Mouse (Mus musculus): ENCODE results near the gene Tmem81.

Gene Tmem81

GRCm38 (mm10) chr1:132519734-132520133 is 13.7 kb downstream of the Tmem81 start:
- DNase-seq (ENCODE audit: low read depth, low spot score), result no peak

DNA sequence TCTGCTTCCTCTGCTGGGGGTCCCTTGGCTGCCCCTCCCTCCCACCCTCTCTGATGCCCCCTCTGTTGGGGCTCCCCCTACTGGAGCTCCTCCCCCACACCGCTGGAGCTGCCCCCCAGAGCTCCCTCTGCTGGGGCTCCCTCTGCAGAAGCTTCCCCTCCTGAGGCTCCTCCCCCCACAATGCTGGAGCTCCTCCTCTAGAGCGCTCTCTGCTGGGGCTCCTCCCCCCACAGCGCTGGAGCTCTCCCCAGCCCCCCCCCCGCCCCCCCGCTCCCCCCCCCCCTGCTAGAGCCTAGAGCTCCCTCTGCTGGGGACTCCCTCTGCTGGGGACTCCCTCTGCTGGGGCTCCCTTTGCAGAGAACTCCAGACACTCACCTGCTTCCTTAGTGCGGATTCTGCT is 14.7 kb downstream of the Tmem81 start:
- DNase-seq (ENCODE audit: low read depth, low spot score), result peak; percentile 56

GRCm38 (mm10) chr1:132523048-132523447 is 17.0 kb downstream of the Tmem81 start:
- no peak for DNase-seq (ENCODE audit: low read depth, low spot score)

GRCm38 (mm10) chr1:132523920-132524319 is 17.9 kb downstream of the Tmem81 start:
- DNase-seq (ENCODE audit: low read depth, low spot score), result peak; percentile 63

DNA sequence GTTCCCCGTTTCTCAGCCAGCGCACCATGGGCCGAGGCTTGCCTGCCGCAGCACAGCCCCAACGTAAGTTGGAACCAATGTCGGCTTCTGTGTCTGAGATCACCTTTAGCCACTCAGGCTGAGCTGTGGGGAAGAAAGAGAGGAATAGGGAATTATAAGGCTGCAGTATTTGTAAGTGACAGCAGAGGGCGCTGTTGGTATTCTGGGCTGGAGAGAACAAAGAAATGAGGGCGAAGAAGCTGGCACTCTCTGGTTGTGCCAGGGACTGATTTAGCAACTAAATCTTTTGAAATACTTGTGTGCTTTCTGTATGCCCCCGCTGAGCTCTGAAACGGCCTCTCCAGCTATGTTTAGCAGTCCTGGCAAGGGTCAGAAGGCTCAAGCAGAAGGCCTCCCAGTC is 19.8 kb downstream of the Tmem81 start:
- DNase-seq (ENCODE audit: low read depth, low spot score), result peak; percentile 58

- no peak for DNase-seq (ENCODE audit: low read depth, low spot score)
These were observed 22.0 kb downstream of the Tmem81 start for GRCm38 (mm10) chr1:132528071-132528470.

GRCm38 (mm10) chr1:132528647-132529334 is 22.8 kb downstream of the Tmem81 start:
- DNase-seq (ENCODE audit: low read depth, low spot score), result no peak

DNA sequence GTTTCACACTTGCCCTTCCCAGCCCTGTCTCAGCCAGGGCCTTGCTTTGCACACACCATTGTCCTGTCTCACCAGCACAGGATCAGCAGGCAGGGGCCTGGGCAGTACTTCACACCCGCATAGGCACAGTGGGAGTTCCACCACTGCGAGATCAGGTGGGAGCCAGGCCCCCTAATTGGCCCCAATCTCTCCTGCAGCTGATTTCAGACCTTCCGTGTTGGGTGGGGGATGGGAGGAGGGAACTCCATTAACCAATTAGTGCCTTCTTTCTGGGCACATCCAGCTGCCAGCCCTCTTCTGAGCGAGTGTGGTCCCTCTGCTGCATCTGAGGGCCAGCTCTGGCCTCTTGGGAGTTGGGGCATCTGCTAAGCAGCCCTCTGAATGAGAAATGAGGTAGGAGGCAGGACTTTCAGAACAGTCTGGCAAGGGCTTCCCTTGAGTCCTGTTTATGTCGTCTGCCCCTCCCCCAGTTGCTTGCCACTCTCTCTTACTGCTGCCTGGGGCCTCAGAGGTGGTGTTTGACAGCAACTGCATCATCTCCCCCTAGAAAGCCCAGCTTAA is 24.7 kb downstream of the Tmem81 start:
- no peak for DNase-seq (ENCODE audit: low read depth, low spot score)

- DNase-seq (ENCODE audit: low read depth, low spot score), result no peak
These were observed 26.5 kb downstream of the Tmem81 start for GRCm38 (mm10) chr1:132532521-132532920.

DNA sequence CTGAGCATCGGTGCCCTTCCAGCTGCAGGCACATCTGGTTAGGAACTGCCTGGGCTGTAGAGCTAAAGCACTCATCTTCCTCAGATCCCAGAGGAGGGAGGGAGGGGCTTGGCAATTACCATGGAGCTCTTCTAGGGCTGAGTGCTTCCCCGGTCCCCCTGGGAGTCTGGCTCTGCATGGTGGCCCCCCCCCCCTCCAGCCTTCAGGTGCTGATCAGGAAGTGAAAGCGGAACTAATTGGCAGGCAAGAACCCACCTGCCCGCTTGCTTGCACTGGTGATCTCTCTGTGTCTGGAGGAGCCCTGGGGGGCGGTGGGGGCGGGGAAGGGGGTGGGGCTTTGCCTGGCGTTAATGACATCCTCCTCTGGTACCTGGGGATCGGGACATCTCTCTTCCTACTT is 27.8 kb downstream of the Tmem81 start:
- DNase-seq (ENCODE audit: low read depth, low spot score), result no peak

GRCm38 (mm10) chr1:132535541-132535940 is 29.5 kb downstream of the Tmem81 start:
- no peak for DNase-seq (ENCODE audit: low read depth, low spot score)

GRCm38 (mm10) chr1:132536416-132536815 is 30.4 kb downstream of the Tmem81 start:
- no peak for DNase-seq (ENCODE audit: low read depth, low spot score)

- DNase-seq (ENCODE audit: low read depth, low spot score), result no peak
These were observed 31.7 kb downstream of the Tmem81 start for GRCm38 (mm10) chr1:132537736-132538135.

DNA sequence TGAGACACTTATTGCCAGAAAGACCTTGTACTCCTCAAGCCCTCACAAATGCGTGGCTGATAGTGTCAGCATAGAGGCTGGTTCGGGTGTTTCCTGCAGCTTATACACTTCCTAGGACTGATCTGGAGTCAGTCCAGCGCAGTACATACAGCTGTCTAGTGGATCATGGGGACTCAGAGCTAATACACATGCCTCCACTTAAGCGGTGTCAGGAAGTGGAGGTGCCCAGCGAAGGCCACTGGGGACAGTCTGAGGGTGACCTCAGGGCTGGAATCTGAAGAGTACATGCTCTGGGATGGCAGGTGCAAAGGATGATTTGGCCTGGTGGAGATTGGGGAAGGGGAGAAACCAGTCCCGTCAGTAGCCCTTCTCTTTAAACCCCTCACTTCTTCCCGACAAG is 34.7 kb downstream of the Tmem81 start:
- DNase-seq (ENCODE audit: low read depth, low spot score), result no peak

DNA sequence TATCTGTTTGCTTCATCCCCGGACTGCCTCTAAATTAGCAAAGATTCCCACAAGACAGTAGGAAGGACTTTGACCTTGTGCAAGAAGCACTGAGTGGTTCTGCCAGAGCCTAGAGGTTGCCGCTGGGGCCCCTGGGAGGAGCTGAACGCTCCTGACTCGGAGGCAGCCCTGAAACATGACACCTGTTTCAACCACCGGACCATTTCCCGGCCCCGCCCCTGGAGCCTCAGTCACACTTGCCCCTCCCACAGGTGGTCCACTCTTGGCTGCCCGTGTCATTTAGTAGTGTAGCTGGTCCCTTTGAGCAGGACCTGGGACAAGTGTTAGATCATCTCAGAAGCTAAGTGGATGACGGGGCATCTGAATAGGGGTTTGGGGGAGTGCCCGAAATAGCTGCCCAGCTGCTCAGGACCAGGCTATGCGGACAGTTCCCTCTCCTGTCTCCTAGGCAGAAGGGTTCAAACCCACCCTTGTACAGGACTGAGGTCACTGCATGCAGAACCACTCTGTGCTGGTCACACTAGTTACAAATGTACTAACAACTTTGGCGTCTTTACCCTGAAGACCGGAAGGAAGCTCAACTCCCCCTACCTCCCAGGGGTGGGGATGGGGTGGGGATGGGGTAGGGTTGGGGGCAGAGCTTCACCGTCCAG is 35.3 kb downstream of the Tmem81 start:
- no peak for DNase-seq (ENCODE audit: low read depth, low spot score)

- no peak for DNase-seq (ENCODE audit: low read depth, low spot score)
These were observed 36.0 kb downstream of the Tmem81 start for GRCm38 (mm10) chr1:132541824-132542599.

DNA sequence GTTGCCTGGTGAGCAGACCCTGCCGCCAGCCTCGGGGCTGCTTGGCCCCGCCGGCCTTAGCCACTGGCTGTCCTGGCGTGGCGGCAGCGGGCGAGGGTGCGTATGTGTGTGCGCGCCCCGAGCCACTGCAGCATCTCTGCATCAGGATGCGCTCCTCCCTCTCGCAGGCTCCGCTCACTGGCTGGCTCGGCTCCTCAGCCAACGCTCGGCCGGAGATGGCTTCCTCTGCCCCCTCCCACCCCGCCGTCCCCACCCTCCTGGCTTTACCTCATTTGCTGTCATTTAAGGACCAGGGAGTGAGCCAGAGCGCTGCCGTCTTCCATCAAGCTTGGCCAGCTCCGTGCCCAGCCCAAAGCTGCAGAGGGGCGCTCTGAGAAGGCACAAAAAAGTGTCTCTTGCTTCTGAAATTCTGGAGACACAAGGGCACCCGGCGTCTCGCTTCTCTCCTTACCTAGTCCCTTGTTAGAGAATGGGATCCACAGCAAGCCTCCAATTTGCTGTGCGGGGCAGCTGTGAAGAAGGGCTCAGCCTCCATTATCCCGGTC is 36.8 kb downstream of the Tmem81 start, which contains the start of gene Cntn2:
Gene Cntn2 (minus strand): TSS at position 495 of the 545 bp plus-strand sequence.
- no peak for DNase-seq (ENCODE audit: low read depth, low spot score)

- no peak for DNase-seq (ENCODE audit: low read depth, low spot score)
These were observed 37.8 kb downstream of the Tmem81 start for GRCm38 (mm10) chr1:132543789-132544188.

DNA sequence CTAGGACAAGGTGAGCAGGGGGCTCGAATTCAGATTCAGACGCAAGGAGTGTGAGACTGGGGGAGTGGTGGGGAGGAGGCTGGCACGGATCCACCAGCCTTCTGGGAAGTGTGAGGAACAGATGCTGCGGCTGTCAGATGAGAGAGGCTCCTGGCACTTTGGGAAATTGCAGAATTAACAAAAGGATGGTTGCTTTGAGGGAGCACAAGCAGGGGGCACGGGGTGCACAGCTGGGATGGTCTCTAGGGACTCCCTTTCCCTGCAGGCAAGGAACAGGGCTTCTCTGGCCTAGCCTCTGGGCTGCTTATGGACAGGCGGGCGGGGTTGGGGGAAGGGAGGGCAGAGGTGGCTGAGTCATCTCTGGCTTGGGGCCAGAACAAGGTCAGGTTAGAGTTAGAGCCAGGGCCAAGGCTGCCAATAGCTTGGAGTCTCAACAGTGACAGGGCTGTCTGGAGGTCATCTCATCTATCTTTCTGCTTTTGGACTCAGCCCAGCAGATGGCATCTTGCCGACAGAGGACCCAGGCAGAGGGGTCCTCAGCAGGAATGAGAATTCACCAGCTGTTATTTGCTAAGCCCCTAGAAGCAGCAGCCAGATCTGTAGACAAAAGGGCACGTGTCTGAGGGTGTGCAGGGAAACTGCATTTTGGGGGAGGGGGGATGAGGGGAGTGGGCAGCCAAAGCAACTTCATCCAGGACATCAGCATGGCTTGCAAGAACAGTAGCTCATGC is 52.0 kb downstream of the Tmem81 start:
- DNase-seq (ENCODE audit: low read depth, low spot score), result no peak
